Mouse (Mus musculus): Measurements from ENCODE around the gene Vat1. TPM values are rescaled to one million over a fixed set of nuclear protein-coding genes. Genes with fewer than 3 reads are reported as not detected.
"Not testable (repeated sequence)": the region's sequence is repeated elsewhere in the genome, so short reads cannot be mapped to it uniquely, and the experiment has no call there.

Gene Vat1
- 41.3 and 41.4 TPM in 2 replicates for polyA plus RNA-seq (2012; rRNA removed)

DNA sequence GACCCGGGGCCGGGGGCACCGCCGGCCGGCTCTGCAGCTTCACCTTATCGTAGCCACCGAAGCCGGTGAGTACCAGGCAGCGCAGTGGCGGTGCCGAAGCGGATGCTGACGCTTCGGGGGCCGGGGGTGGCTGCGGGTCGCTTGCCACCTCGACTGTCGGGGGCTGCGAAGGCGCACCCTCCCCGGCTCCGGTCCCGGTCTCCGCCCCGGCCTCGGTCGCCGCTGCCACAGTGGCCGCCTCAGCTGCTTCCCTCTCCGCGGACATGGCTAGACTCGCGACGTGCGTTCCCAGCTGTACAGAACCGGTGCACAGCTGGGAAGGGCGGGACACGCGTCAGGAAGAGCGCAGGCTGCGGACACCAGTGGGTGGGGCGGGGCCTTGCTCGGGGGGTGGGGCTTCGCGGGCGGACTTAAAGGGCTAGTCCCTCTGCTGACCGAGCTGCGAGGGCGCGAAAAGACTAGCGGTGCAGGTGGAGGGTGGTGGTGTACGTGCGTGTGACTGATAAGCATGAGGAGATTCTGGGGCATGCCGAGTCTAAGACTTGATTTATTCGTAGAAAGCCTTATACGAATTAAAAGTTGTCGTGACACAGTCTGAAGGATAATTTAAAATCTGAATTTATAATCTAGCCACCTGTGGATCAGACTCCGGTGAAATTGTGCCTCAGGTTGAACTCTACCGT lies at the start of gene Vat1:
TSS of gene Vat1 (minus strand) at position 362 of the 683 bp plus-strand sequence.
- peak in 1 of 2 experiments; percentile 63 for DNase-seq (ENCODE audit: extremely low spot score in 1 of 2, low spot score in 1 of 2)

GRCm38 (mm10) chr11:101507090-101507489 lies 41.1 kb upstream of the Vat1 start:
- DNase-seq (ENCODE audit: extremely low spot score in 1 of 2, low spot score in 1 of 2) = no peak

DNA sequence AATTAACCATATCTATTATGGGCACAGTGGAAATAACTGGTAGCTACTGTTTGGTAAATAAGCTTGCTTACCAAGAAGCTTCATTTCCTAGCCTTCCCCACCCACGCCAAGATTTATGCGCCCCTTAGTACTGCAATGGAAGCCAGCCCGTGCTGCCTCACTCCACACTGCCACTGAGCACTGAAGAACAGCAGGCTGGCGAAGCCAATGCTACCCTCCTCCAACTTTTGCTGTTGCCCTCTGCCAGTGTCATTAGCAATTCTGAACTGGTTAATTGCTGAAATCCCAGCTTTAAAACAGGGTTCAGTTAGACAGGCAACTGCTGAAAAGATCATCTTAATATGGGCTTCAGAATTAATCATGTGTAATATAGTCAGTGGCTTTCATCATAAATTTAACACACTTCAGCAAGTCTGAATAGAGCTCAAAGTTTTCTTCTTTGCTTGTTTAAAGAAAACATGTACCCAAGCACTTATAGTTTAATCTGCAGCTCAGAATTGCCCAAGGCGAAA lies 40.3 kb upstream of the Vat1 start:
- peak in 1 of 2 experiments; percentile 15 for DNase-seq (ENCODE audit: extremely low spot score in 1 of 2, low spot score in 1 of 2)

DNA sequence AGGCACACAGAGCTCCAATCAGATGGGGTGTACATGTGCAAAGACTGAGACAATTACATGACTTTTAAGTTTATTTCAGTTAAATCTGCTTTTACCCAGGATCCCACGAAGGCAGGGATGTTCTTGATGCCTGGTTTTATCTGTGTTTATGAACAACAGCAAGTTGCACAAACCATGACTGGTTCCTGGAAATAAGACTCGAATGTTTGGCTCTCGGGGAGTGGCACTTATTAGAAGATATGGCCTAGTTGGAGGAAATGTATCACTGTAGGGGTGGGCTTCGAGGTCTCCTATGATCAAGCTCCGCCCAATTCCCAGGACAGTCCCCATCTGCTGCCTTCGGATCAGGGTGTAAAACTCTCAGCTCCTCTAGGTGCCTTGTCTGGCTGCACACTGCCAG lies 20.1 kb upstream of the Vat1 start:
- DNase-seq (ENCODE audit: extremely low spot score in 1 of 2, low spot score in 1 of 2) = no peak

DNA sequence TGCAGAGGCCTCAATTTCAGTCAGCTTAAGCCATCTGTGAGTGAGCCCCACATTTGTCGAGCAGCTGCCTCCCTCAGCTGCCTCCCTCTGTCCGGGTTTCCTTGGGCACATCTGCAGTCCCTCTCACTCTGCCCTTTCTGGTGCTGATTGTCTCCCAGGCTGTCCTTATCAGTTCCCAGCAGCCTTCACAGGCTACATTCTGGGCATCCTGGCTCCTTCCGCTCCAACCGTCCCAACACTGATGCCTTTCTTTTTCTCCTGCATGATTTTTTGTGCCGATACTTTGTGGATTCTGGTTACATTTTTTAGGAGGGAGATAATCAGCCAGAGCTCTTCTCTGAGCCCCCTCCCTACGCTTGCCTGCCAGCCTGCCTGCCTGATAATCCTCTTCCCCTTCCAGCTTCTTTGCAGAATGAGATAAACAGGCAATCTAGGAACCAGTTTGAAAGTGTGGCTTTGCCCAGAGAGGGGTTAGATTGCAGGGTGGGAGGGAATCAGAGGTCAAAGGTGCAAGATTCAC lies 19.5 kb upstream of the Vat1 start:
- DNase-seq (ENCODE audit: extremely low spot score in 1 of 2, low spot score in 1 of 2) = no peak

- DNase-seq (ENCODE audit: extremely low spot score in 1 of 2, low spot score in 1 of 2) = no peak
Observed at GRCm38 (mm10) chr11:101484814-101485213, 18.8 kb upstream of the Vat1 start.

DNA sequence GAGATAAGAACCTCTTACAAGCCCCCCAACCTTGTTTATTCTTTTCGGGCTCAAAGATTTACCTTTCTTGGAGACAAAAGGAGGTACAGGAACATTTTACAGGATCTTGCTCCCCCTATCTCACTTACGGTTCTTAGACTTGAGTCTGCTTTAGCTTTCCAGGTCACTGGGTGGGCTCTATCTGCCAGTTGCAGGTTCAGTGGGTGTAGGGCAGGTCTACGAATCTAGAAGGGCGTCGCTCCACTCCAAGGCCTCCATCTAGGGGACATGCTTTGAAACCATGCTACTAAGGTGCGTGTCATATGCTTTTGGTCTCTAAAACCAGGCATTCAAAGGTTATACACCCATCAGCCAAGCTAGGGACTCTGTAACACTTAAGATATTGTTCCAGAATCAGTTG lies 18.2 kb upstream of the Vat1 start:
- DNase-seq (ENCODE audit: extremely low spot score in 1 of 2, low spot score in 1 of 2) = no peak

- no peak for DNase-seq (ENCODE audit: extremely low spot score in 1 of 2, low spot score in 1 of 2)
Observed at GRCm38 (mm10) chr11:101483804-101484203, 17.8 kb upstream of the Vat1 start.

- DNase-seq (ENCODE audit: extremely low spot score in 1 of 2, low spot score in 1 of 2) = no peak
Observed at GRCm38 (mm10) chr11:101480912-101481311, 14.9 kb upstream of the Vat1 start.

GRCm38 (mm10) chr11:101479171-101479635 lies 13.2 kb upstream of the Vat1 start:
- no peak for DNase-seq (ENCODE audit: extremely low spot score in 1 of 2, low spot score in 1 of 2)

- no peak for DNase-seq (ENCODE audit: extremely low spot score in 1 of 2, low spot score in 1 of 2)
Observed at GRCm38 (mm10) chr11:101477552-101478211, 11.7 kb upstream of the Vat1 start.

DNA sequence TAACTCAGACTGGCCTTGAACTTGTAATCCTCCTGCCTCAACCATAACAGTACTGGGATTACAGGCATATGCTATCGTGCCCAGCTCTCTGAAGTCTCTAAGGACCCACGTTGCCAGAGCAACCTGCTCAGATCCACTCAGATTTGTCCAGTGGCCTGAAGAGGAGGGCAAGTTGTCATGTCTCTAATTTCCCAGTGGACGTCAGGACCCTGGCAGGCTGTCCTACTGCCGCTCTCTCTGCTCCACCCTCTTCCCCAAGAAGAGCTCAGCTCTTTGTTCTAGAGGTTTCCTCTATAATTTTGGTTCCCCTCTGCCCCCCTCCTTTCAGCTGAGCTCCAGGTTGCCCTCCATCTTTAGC lies 11.1 kb upstream of the Vat1 start:
- no peak for DNase-seq (ENCODE audit: extremely low spot score in 1 of 2, low spot score in 1 of 2)

- not testable (repeated sequence) for DNase-seq (ENCODE audit: extremely low spot score in 1 of 2, low spot score in 1 of 2)
Observed at GRCm38 (mm10) chr11:101476361-101476760, 10.3 kb upstream of the Vat1 start.

DNA sequence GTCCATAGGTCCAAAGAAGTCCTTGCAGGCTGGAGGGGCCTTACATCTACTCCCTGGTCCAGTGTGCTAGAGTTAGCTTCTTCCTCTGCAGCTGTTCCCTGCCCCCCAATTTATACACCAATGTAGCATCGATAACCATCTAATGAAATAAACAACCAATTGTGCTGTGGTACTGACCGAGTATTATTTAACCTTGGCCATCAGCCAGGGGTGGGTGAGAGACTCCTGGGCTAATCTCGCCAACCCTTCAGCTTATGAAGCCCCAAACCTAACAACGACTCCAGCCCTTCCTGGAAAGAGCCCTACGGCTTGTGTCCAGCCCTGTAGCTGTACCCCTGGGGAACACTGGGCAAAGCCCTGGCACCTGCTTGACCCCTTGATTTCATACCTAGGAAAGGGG lies 8.3 kb upstream of the Vat1 start:
- DNase-seq (ENCODE audit: extremely low spot score in 1 of 2, low spot score in 1 of 2) = no peak

- not testable (repeated sequence) for DNase-seq (ENCODE audit: extremely low spot score in 1 of 2, low spot score in 1 of 2)
Observed at GRCm38 (mm10) chr11:101473686-101474085, 7.7 kb upstream of the Vat1 start.

- DNase-seq (ENCODE audit: extremely low spot score in 1 of 2, low spot score in 1 of 2) = no peak
Observed at GRCm38 (mm10) chr11:101472336-101472735, 6.3 kb upstream of the Vat1 start.

DNA sequence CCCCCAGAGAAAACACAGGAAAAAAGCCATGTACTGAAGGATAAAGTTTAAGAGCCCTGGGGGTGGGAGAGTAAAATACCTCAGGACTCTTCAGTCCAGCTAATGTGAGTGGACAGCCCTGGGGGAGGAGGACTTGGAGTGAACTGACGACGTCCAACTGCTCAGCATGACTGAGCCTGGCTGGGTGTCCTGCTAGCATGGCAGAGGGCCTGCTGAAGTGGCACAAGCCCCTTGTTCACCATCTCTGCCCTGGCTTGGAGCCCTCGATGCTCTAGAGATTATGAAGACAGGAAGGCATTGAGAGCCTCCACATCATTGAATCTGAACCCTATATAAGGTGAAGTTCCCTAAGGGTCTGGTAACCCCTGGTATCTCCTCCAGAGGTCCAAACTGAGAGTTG lies 5.9 kb upstream of the Vat1 start:
- no peak for DNase-seq (ENCODE audit: extremely low spot score in 1 of 2, low spot score in 1 of 2)

- DNase-seq (ENCODE audit: extremely low spot score in 1 of 2, low spot score in 1 of 2) = no peak
Observed at GRCm38 (mm10) chr11:101470206-101470605, 4.2 kb upstream of the Vat1 start.

DNA sequence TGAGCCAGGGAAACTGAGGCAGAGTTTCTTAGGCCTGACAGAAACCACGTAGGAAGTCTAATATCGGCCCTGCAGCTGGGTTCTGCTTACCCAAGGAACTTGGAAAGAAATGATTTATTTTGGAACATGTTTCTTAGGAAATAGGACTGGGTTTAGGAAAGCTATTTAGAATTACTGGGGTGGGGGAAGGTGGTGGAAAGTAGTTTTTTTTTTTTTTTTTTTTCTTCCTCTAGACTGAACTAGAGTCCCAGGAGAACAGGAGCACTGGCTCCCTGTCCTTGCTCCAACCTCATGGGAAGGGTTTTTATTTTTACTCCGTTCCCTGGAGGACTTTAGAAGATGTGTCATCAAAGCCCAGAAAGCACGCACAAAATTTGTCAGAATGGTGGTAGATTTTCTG lies 3.1 kb upstream of the Vat1 start:
- no peak for DNase-seq (ENCODE audit: extremely low spot score in 1 of 2, low spot score in 1 of 2)

DNA sequence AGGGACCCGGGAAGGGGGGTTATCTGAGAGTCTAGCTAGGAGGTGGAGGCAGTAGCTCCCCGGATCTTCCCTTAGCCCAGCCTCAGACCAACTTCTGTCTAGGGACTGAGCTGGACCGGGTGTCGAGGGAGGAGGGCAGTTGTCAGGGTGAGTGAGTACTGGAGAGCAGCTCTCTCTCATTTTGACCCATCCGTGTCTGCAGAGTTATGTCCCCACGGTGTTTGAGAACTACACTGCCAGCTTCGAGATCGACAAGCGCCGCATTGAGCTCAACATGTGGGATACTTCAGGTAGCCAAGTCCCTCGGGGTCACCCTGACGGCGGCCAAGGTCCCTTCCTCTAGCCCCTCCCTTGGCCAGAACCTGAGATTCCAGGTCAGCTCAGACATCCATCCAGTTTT lies 2.7 kb upstream of the Vat1 start:
- no peak for DNase-seq (ENCODE audit: extremely low spot score in 1 of 2, low spot score in 1 of 2)

- DNase-seq (ENCODE audit: extremely low spot score in 1 of 2, low spot score in 1 of 2) = no peak
Observed at GRCm38 (mm10) chr11:101468263-101468688, 2.2 kb upstream of the Vat1 start.

Measured in frontal cortex, adult 2 months (tissue).